Mouse (Mus musculus) urinary bladder, adult 2 months (tissue): ENCODE measurements around the gene Gpsm1. TPM values are rescaled to one million over a fixed set of nuclear protein-coding genes. Genes with fewer than 3 reads are reported as not detected.

Experiments
- DNase-seq: peaks from one replicate; pipeline ENCODE4 v3.0.0; 2022; ENCODE audit warnings: low spot score
- polyA plus RNA-seq: library from polyadenylated mRNA; depleted of rRNA; stranded (reverse); fragments of >200 nt; gene quantifications from 2 replicates; pipeline ENCODE4 v1.2.3, GENCODE M21; 2012

The Gpsm1 gene
- polyA plus RNA-seq, 1 experiment = 17.1 TPM

- no peak for DNase-seq
These were observed 2.5 kb upstream of the Gpsm1 start for GRCm38 (mm10) chr2:26312812-26313211.

- DNase-seq = no peak
These were observed 1.9 kb upstream of the Gpsm1 start for GRCm38 (mm10) chr2:26313394-26313793.

GRCm38 (mm10) chr2:26314281-26315071 is 839 bp upstream of the Gpsm1 start:
- no peak for DNase-seq

- no peak for DNase-seq
These were observed 603 bp downstream of the Gpsm1 start for GRCm38 (mm10) chr2:26315925-26316311.

GRCm38 (mm10) chr2:26316576-26317246 is 1.4 kb downstream of the Gpsm1 start:
- DNase-seq = no peak

GRCm38 (mm10) chr2:26317371-26317770 is 2.1 kb downstream of the Gpsm1 start:
- no peak for DNase-seq

- no peak for DNase-seq
These were observed 2.8 kb downstream of the Gpsm1 start for GRCm38 (mm10) chr2:26317991-26318672.

GRCm38 (mm10) chr2:26319109-26319508 is 3.8 kb downstream of the Gpsm1 start:
- no peak for DNase-seq

GRCm38 (mm10) chr2:26319519-26320244 is 4.4 kb downstream of the Gpsm1 start:
- DNase-seq = no peak

GRCm38 (mm10) chr2:26320245-26321185 is 5.2 kb downstream of the Gpsm1 start:
- no peak for DNase-seq

GRCm38 (mm10) chr2:26323589-26324325 is 8.4 kb downstream of the Gpsm1 start:
- DNase-seq = no peak

- DNase-seq = no peak
These were observed 9.6 kb downstream of the Gpsm1 start for GRCm38 (mm10) chr2:26324917-26325316.

- no peak for DNase-seq
These were observed 10.3 kb downstream of the Gpsm1 start for GRCm38 (mm10) chr2:26325386-26326181.

- no peak for DNase-seq
These were observed 12.5 kb downstream of the Gpsm1 start for GRCm38 (mm10) chr2:26327852-26328251.

GRCm38 (mm10) chr2:26329402-26329801 is 14.1 kb downstream of the Gpsm1 start:
- no peak for DNase-seq

GRCm38 (mm10) chr2:26330056-26330468 is 14.7 kb downstream of the Gpsm1 start:
- no peak for DNase-seq

- no peak for DNase-seq
These were observed 15.4 kb downstream of the Gpsm1 start for GRCm38 (mm10) chr2:26330702-26331101.

GRCm38 (mm10) chr2:26338302-26339203 is 23.2 kb downstream of the Gpsm1 start:
- no peak for DNase-seq
